Mouse (Mus musculus) bone marrow macrophage, adult 2 months (primary cell): Measurements from ENCODE around the gene Plagl2. TPM values are rescaled to one million over a fixed set of nuclear protein-coding genes. Genes with fewer than 3 reads are reported as not detected.
"Not testable (repeated sequence)": the region's sequence is repeated elsewhere in the genome, so short reads cannot be mapped to it uniquely, and the experiment has no call there.

Experiments
- H3K27ac ChIP-seq: 2 replicates; pipeline ENCODE4 v1.5.1; 2012; ENCODE audit warnings: low read depth, low read length; ENCODE audit not compliant: insufficient read depth
- H3K4me1 ChIP-seq: 2 replicates; pipeline ENCODE4 v1.6.1; 2012; ENCODE audit warnings: low read length; ENCODE audit not compliant: control insufficient read depth, insufficient read depth
- H3K4me3 ChIP-seq: 2 replicates; pipeline ENCODE4 v1.5.1; 2012; ENCODE audit warnings: mild to moderate bottlenecking, low read length, moderate library complexity; ENCODE audit not compliant: insufficient read depth
- CTCF ChIP-seq: IDR thresholded peaks from 2 replicates; pipeline ENCODE4 v1.5.1; 2012; ENCODE audit warnings: low read depth, mild to moderate bottlenecking, low read length, moderate library complexity
- POLR2A ChIP-seq: IDR thresholded peaks from 2 replicates; pipeline ENCODE4 v1.6.1; 2012; ENCODE audit warnings: mild to moderate bottlenecking, low read depth, low read length, borderline replicate concordance
- polyA plus RNA-seq: library from polyadenylated mRNA; stranded (reverse); fragments of >200 nt; gene quantifications from 2 replicates; pipeline ENCODE4 v1.2.4, GENCODE M21; 2012; ENCODE audit not compliant: missing spikeins, insufficient read depth, insufficient read length

Gene Plagl2
- polyA plus RNA-seq, result 45.0 and 48.5 TPM in 2 replicates

- H3K4me3 ChIP-seq, result peak within 1 kb of the TSS; percentile 99
These were observed at the start of gene Plagl2, which contains the start of gene Pofut1 for GRCm38 (mm10) chr2:153241250-153242014. Gene Plagl2 (minus strand): TSS chr2:153241426. Gene Pofut1 (plus strand): TSS chr2:153241533.

GRCm38 (mm10) chr2:153287835-153288234 is 46.6 kb upstream of the Plagl2 start:
- Histone ChIP-seq H3K27ac (no peak overlapping the region), H3K4me3 (no peak overlapping the region), H3K4me1 (peaks cover 12% of the 10 kb centered on the region)
- TF ChIP-seq CTCF (no peak), POLR2A (no peak)

More at GRCm38 (mm10) chr2:153241250-153242014, at the start of gene Plagl2, which contains the start of gene Pofut1:
- Histone ChIP-seq H3K27ac (peak within 1 kb of the TSS; percentile 82), H3K4me1 (peaks cover 35% of the 10 kb centered on the region)
- TF ChIP-seq CTCF (0 out of 2 replicates have a peak, but pooled peaks have one; percentile 25), POLR2A (no peak; the same call in 1 of the 2 replicates)

GRCm38 (mm10) chr2:153286524-153286923 is 45.3 kb upstream of the Plagl2 start:
- Histone ChIP-seq H3K4me1 (peaks cover 3% of the 10 kb centered on the region), H3K4me3 (no peak overlapping the region), H3K27ac (no peak overlapping the region)
- TF ChIP-seq CTCF, result no peak
- no peak for TF ChIP-seq POLR2A

- Histone ChIP-seq H3K27ac (no peak overlapping the region), H3K4me3 (no peak overlapping the region), H3K4me1 (peaks cover 3% of the 10 kb centered on the region)
- TF ChIP-seq CTCF, result no peak
These were observed 42.7 kb upstream of the Plagl2 start for GRCm38 (mm10) chr2:153283919-153284318.

GRCm38 (mm10) chr2:153278357-153278756 is 37.1 kb upstream of the Plagl2 start:
- Histone ChIP-seq H3K4me1 (peaks cover 5% of the 10 kb centered on the region; the same call in 1 of the 2 replicates), H3K27ac (no peak overlapping the region), H3K4me3 (no peak overlapping the region)
- TF ChIP-seq POLR2A, result no peak
- TF ChIP-seq CTCF, result no peak

- not testable (repeated sequence) for H3K4me1 ChIP-seq, H3K27ac ChIP-seq, H3K4me3 ChIP-seq
These were observed 35.6 kb upstream of the Plagl2 start for GRCm38 (mm10) chr2:153276846-153277245.

GRCm38 (mm10) chr2:153276440-153276839 is 35.2 kb upstream of the Plagl2 start:
- H3K4me3 ChIP-seq, result no peak overlapping the region
- H3K27ac ChIP-seq, result no peak overlapping the region
- TF ChIP-seq CTCF (no peak), POLR2A (no peak)
- H3K4me1 ChIP-seq, result peaks cover 5% of the 10 kb centered on the region; the same call in 1 of the 2 replicates

- H3K4me1 ChIP-seq, H3K27ac ChIP-seq, H3K4me3 ChIP-seq: not testable (repeated sequence)
These were observed 34.4 kb upstream of the Plagl2 start for GRCm38 (mm10) chr2:153275577-153275976.

GRCm38 (mm10) chr2:153274919-153275247 is 33.7 kb upstream of the Plagl2 start:
- Histone ChIP-seq H3K27ac (no peak overlapping the region), H3K4me3 (no peak overlapping the region), H3K4me1 (peaks cover 5% of the 10 kb centered on the region; the same call in 1 of the 2 replicates)
- TF ChIP-seq POLR2A (no peak), CTCF (no peak)

- not testable (repeated sequence) for H3K27ac ChIP-seq, H3K4me1 ChIP-seq, H3K4me3 ChIP-seq
These were observed 33.1 kb upstream of the Plagl2 start for GRCm38 (mm10) chr2:153274200-153274918.

- not testable (repeated sequence) for H3K27ac ChIP-seq, H3K4me1 ChIP-seq, H3K4me3 ChIP-seq
These were observed 29.1 kb upstream of the Plagl2 start for GRCm38 (mm10) chr2:153270231-153270915.
